Mouse (Mus musculus) embryonic fibroblast, embryonic 13.5 days (primary cell): ENCODE measurements around the gene Crk. TPM values are rescaled to one million over a fixed set of nuclear protein-coding genes. Genes with fewer than 3 reads are reported as not detected.

ENCODE experiments used
- H3K27ac ChIP-seq: 2 replicates; pipeline ENCODE4 v1.5.1; 2012; ENCODE audit warnings: low read length, control low read depth, inconsistent platforms; ENCODE audit not compliant: insufficient read depth
- H3K4me1 ChIP-seq: 2 replicates; pipeline ENCODE4 v1.6.1; 2011; ENCODE audit warnings: low read length; ENCODE audit not compliant: control insufficient read depth, insufficient read depth
- H3K4me3 ChIP-seq: 2 replicates; pipeline ENCODE4 v1.5.1; 2011; ENCODE audit warnings: mild to moderate bottlenecking, control low read depth, low read length; ENCODE audit not compliant: insufficient read depth
- CTCF ChIP-seq: IDR thresholded peaks from 2 replicates; pipeline ENCODE4 v1.5.1; 2011; ENCODE audit warnings: mild to moderate bottlenecking, control low read depth, low read length, moderate library complexity, borderline replicate concordance; ENCODE audit not compliant: insufficient read depth
- POLR2A ChIP-seq: IDR thresholded peaks from 2 replicates; pipeline ENCODE4 v1.6.1; 2011; ENCODE audit warnings: low read depth, mild to moderate bottlenecking, control low read depth, low read length, moderate library complexity
- polyA plus RNA-seq: library from polyadenylated mRNA; stranded (reverse); fragments of >200 nt; gene quantifications from 2 replicates; pipeline ENCODE4 v1.2.4, GENCODE M21; 2011; ENCODE audit warnings: low read depth; ENCODE audit not compliant: missing spikeins, insufficient read length

The Crk gene
- polyA plus RNA-seq, 1 experiment, result 133 TPM

GRCm38 (mm10) chr11:75662131-75662530 lies 16.9 kb upstream of the Crk start:
- Histone ChIP-seq H3K4me3 (no peak overlapping the region), H3K4me1 (peaks cover 3% of the 10 kb centered on the region), H3K27ac (no peak overlapping the region)
- TF ChIP-seq POLR2A (no peak), CTCF (no peak)

GRCm38 (mm10) chr11:75666296-75666695 lies 12.8 kb upstream of the Crk start:
- no peak overlapping the region for H3K4me3 ChIP-seq
- TF ChIP-seq POLR2A (no peak), CTCF (no peak)
- no peaks in the 10 kb centered on the region for H3K4me1 ChIP-seq
- no peak overlapping the region for H3K27ac ChIP-seq

DNA sequence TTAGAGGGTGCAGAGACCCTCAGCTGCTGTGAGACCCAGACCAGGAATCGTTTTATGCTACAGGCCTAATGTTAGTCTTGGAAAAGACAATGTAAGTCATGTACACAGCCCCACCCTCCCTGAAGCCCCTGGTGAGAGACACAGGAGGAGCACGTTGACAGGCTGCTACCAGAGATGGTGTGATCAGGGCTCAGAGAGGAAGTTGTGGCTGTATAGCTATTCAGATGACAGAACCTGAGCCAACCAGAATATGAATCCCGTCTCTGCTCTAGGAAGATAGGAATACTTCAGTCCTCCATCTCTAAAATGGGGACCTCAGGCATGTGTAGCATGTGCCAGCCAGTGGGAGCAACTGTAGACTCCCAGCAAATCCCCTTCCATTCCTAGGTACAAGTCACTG lies 10.4 kb upstream of the Crk start:
- no peaks in the 10 kb centered on the region for H3K4me1 ChIP-seq
- H3K4me3 ChIP-seq, result no peak overlapping the region
- TF ChIP-seq CTCF (no peak), POLR2A (no peak)
- no peak overlapping the region for H3K27ac ChIP-seq

- no peak overlapping the region for H3K27ac ChIP-seq
- H3K4me3 ChIP-seq, result no peak overlapping the region
- H3K4me1 ChIP-seq, result no peaks in the 10 kb centered on the region
- TF ChIP-seq POLR2A, result no peak
- no peak for TF ChIP-seq CTCF
Observed at GRCm38 (mm10) chr11:75669176-75669852, 9.7 kb upstream of the Crk start.

- no peak overlapping the region for H3K27ac ChIP-seq
- TF ChIP-seq CTCF (no peak), POLR2A (no peak)
- H3K4me1 ChIP-seq, result no peaks in the 10 kb centered on the region
- no peak overlapping the region for H3K4me3 ChIP-seq
Observed at GRCm38 (mm10) chr11:75669853-75670200, 9.2 kb upstream of the Crk start.

DNA sequence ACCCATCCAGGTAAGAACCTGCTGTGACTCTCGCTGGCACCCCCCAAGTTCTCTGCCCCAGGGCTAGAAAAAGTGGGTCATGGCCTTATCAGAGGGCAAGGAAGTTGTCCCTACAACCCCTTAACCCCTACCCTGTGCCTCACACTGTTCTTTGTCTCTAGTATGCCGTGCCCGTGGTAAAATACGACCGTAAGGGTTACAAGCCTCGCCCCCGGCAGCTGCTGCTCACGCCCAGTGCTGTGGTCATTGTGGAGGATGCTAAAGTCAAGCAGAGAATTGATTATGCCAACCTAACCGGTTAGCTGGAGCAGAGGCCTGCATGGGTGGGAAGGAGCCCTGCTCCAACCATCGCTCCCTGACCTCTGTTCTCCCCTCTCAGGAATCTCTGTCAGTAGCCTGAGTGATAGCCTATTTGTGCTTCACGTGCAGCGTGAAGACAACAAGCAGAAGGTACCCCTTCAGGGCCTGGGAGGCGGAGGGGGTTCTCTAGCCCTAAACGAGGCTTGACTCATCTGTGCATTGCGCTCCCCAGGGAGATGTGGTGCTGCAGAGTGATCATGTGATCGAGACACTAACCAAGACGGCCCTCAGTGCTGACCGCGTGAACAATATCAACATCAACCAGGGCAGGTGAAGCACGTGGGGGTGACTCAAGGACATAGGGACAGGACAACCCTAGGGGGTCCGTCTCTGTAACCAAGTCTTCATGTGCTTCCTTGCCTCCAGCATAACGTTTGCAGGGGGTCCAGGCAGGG lies 7.5 kb upstream of the Crk start:
- no peak overlapping the region for H3K27ac ChIP-seq
- H3K4me3 ChIP-seq, result no peak overlapping the region
- no peak for TF ChIP-seq CTCF
- no peak for TF ChIP-seq POLR2A
- no peaks in the 10 kb centered on the region for H3K4me1 ChIP-seq

DNA sequence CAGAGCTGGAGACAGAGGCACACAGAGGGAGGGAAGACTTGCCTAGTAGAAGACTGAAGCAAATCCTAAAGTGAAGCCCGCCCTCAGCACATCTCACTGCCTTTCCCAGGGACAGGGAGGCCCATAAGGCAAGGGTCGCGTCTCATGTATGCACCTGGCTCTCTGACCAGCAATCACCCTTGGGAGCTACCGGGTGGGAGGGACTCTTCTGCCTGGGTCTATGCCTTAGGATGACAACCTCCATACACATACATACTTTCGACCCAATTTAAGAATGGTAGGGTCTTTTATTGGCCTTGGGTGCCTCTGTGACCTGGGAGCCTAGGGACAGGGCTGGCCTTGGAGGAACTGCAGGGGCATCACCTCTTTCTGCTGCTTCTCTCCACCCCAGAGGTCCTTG lies 5.6 kb upstream of the Crk start:
- TF ChIP-seq POLR2A (no peak), CTCF (no peak)
- no peak overlapping the region for H3K27ac ChIP-seq
- H3K4me1 ChIP-seq, result peaks cover 8% of the 10 kb centered on the region
- H3K4me3 ChIP-seq, result no peak overlapping the region

DNA sequence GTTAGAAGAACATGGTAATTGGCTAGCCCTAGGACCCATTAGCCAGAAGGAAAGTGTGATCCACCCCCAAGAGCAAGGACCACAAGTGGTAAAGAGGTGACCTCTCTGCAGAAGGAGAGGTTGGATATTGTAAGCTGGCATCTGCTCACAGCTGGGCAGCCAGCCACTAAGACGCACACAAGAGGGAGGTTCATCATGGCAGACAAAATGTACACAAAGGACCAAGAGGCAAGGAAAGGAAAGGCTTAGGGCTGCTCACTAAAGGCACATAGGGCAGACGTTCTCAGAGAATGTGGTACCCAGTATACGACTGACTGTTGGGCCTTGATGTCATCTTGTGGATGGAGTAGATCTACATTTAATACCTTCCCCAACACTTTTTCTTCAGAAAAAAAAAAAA lies 4.2 kb upstream of the Crk start:
- no peak overlapping the region for H3K27ac ChIP-seq
- H3K4me3 ChIP-seq, result no peak overlapping the region
- no peak for TF ChIP-seq CTCF
- TF ChIP-seq POLR2A, result 0 out of 2 replicates have a peak, but pooled peaks have one; percentile 24
- peaks cover 11% of the 10 kb centered on the region for H3K4me1 ChIP-seq

DNA sequence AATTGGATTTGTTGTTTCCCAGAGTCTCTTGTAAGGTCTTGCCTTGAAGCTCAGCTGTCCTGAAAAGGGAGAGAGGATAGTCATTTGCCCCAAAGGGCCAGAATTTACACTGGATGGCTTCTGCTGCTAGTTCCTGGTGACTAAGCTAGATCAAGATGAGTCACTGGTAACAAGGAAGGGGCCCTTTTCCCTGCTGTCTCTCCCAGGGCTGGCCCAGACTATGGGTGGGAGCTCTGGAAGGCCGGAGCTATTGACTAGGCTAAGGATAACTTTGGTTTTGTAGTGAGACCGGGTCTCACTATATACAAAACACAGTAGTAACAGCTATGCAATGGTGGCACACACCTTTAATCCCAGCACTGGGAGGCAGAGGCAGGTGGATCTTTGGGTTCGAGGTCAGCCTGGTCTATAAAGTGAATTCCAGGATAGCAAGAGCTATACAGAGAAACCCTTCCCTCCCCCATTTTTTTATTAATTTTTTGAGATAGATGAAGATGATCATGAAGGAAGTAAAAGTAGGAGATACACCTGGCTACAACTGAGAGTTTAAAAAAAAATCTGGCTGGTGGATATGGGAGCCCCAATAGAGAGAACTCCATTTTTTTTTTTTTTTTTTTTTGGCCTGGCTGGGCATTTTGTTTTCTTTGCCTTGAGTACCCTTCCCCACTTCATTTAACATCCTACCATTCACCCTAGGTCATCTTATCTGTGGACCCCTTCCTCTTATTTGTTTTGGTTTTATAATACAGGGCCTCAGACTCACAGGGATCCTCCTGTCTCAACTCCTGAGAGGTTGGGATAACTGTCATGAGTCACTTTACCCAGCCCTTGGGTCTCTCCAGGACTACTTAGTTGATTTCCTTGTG lies 945 bp upstream of the Crk start:
- H3K4me3 ChIP-seq, result peak overlapping the region; percentile 36
- H3K27ac ChIP-seq, result peak overlapping the region; percentile 58
- H3K4me1 ChIP-seq, result peaks cover 14% of the 10 kb centered on the region
- no peak for TF ChIP-seq CTCF
- no peak for TF ChIP-seq POLR2A

DNA sequence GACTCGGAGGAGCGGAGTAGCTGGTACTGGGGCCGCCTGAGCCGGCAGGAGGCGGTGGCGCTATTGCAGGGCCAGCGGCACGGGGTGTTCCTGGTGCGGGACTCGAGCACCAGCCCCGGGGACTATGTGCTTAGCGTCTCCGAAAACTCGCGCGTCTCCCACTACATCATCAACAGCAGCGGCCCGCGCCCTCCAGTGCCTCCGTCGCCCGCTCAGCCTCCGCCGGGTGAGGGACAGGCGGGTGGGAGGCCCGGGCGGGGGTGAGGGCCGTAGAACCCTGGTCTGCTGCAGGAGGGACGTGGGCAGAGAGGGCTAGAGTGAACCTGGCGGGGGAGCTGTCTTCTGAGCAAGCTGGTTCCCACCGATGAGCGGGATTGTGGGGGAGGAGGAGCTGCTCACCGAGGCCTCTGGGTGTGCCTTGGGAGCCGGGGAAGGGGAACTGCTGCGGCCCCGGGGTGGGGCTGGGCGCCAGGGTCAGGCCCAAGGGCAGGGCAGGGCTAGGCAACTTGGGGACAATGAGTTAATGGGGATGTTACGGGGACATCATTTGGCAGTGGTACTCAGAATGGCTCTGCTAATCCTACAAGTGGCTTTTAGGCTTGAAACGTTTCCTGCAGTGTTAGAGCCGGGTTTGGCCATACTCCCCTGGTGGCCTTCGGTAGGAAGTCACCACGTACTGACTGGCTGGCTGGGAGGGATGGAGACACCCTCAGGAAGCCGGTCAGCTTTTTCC lies 546 bp downstream of the Crk start:
- no peak for TF ChIP-seq CTCF
- no peak; the same call in 1 of the 2 replicates for TF ChIP-seq POLR2A
- peaks cover 14% of the 10 kb centered on the region for H3K4me1 ChIP-seq
- H3K27ac ChIP-seq, result peak overlapping the region; percentile 76
- H3K4me3 ChIP-seq, result peak overlapping the region; percentile 92
